Mouse (Mus musculus) embryo, embryonic 10 days (tissue): ENCODE data around the gene Hnrnpm.

Experiments
- DNase-seq: peaks from one replicate; pipeline ENCODE4 v3.0.0-alpha.2; 2015; ENCODE audit warnings: low spot score

Gene Hnrnpm

DNA sequence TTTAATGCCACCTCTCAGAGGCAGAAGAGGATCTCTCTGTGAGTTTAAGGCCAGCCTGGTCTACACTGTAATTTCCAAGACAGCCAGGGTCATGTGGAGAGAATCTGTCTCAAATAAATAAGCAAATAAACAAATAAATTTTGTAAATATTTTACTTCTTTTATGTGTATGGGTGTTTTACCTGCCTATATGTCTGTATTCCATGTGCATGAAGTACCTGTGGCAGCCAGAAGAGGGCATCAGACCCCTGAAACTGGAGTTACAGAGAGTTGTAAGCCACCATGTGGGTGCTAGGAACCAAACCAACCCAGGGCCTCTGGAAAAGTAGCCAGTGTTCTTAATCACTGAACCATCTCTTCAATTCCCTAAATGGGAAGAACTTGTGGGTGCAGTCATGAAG, 89.4 kb downstream of the Hnrnpm start:
- DNase-seq: no peak
